Comparison of ENCODE assay signal across 8 mouse cellular contexts in genomic region chr5:121452026-121452869, GRCm38 (mm10). TPM values are rescaled to one million over a fixed set of nuclear protein-coding genes. Genes with fewer than 3 reads are reported as not detected.
DNase-seq lines count a peak whose midpoint lies in the region; ATAC-seq and TF ChIP-seq lines count a peak whose summit lies in the region.

TSS of gene Erp29 (minus strand) at chr5:121452506.

- peak; percentile 84 for DNase-seq in Patski (ENCODE audit: low read depth, low spot score)
- peak; percentile 99 to 100 for DNase-seq in cerebellum, postnatal 14 days
- peak; percentile 87 to 95 for DNase-seq in frontal cortex, postnatal 25 days (ENCODE audit: low spot score in 2 of 2)
- peak; percentile 100 for DNase-seq in hindbrain, embryonic 14.5 days (ENCODE audit: low spot score)
- peak; percentile 99 for DNase-seq in layer of hippocampus, postnatal 36 days
- DNase-seq in lung, postnatal 36 days: peak; percentile 96
- DNase-seq in retina, postnatal 1 day: peak; percentile 97
- peak; percentile 98 for DNase-seq in urinary bladder, adult 18-20 months (ENCODE audit: low spot score in 2 of 2)

- peak within 1 kb of the TSS; percentile 95 for H3K9ac ChIP-seq in hindbrain, embryonic 14.5 days

- WGBS in hindbrain, embryonic 14.5 days: under 1% methylated on average over 82 of the region's 97 CpGs

- peak within 1 kb of the TSS; percentile 88 for H3K4me2 ChIP-seq in hindbrain, embryonic 14.5 days (replicated peaks)

- no peaks in the 10 kb centered on the region for H3K9me3 ChIP-seq in hindbrain, embryonic 14.5 days (ENCODE audit: control insufficient read depth, low read length)

- ATAC-seq in Patski: peak; percentile 85
- peak; percentile 95 for ATAC-seq in hindbrain, embryonic 14.5 days (ENCODE audit: low FRiP score)

- POLR2A ChIA-PET in Patski (lab: Charles Lee): interaction anchor here (0.7 to 2.1 kb wide), 7 partner anchors 13 to 29 kb away, joined by 3 to 11 read pairs (median 4); no protein-coding TSS in a partner anchor

- CTCF ChIA-PET in Patski (lab: Charles Lee): interaction anchor here (1.0 kb wide), 2 partner anchors 18 to 22 kb away, joined by 3 read pairs; no protein-coding TSS in a partner anchor

- peaks cover 24% of the 10 kb centered on the region for H3K4me1 ChIP-seq in hindbrain, embryonic 14.5 days (replicated peaks; ENCODE audit: control insufficient read depth, insufficient read depth, low read length)

- H3K27ac ChIP-seq in hindbrain, embryonic 14.5 days: peak within 1 kb of the TSS; percentile 97

- peaks cover 27% of the 10 kb centered on the region for H3K36me3 ChIP-seq in hindbrain, embryonic 14.5 days (replicated peaks; ENCODE audit: control insufficient read depth, insufficient read depth)

- H3K4me3 ChIP-seq in hindbrain, embryonic 14.5 days (replicated peaks; ENCODE audit: low read length): peak within 1 kb of the TSS; percentile 97

- no peak for TF ChIP-seq CTCF in Patski (IDR thresholded peaks at IDR 0.05)

- no peaks in the 10 kb centered on the region for H3K27me3 ChIP-seq in Patski
- H3K27me3 ChIP-seq in hindbrain, embryonic 14.5 days (ENCODE audit: control insufficient read depth, insufficient read depth, low read length): no peaks in the 10 kb centered on the region

- in situ Hi-C loops in Patski (cut with MboI; ENCODE audit: low pct_unique_long_range_greater_than_20kb): no loop called here

RNA-seq across cellular contexts. Expression of gene Erp29, which starts in this region (rescaled TPM):
- 219 TPM for polyA plus RNA-seq in Patski (2021)
- 146 and 147 TPM in 2 replicates for polyA plus RNA-seq in hindbrain, embryonic 14.5 days (2014; fragmentation: Nextera tagmentation; extraction: Ambion mirVana)
- total RNA-seq in layer of hippocampus, postnatal 36 days (2021): 100 to 1,000 TPM; 145 to 147 TPM

Comparison
In these comparisons a context has a peak if more than half of its experiments do, and no peak if none do; other contexts are left out.
1. Peak in every context shown above with its lines: DNase-seq, ATAC-seq, H3K4me3 ChIP-seq and H3K27ac ChIP-seq.